ENCODE assay signal across 26 mouse cellular contexts in the genomic region with DNA sequence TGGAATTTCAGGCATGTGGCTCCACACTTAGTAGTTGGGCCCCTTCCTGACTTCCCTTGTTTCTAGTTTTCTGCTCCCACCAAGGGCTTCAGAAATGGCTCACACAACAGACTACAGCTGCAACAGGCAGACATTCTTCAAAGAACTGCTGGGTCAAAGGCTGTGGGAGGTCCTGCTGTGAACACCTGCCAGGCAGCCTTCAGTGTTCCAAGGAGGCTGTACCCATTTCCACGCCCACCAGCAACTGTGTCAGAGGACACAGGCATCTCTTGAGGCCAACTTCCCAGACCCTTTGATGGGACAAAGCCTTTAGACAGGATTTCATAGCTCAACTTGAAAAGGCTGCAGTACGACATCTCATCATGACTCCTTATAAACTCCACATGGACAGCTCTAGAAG. TPM values are rescaled to one million over a fixed set of nuclear protein-coding genes. Genes with fewer than 3 reads are reported as not detected.
DNase-seq lines count a peak whose midpoint lies in the region; TF ChIP-seq lines count a peak whose summit lies in the region.
"Had no signal": no experiment of that assay in that cellular context is flagged by ENCODE, and none has a peak within 500 bp of the region (broad histone marks: within the 10 kb centered on the region; RNA-seq: fewer than 3 reads in every experiment).

No protein-coding gene starts in this region.

- 50% methylated on average over 2 of the region's 2 CpGs for WGBS in heart, embryonic 10.5 days
- 23% methylated on average over 2 of the region's 2 CpGs for WGBS in thymus, adult 2 months

- peaks cover 3% of the 10 kb centered on the region; the same call in 1 of the 2 replicates for H3K9me3 ChIP-seq in heart, embryonic 10.5 days
- H3K9me3 ChIP-seq: stomach, embryonic 15.5 days had no signal

- TF ChIP-seq CTCF in thymus, adult 2 months (IDR thresholded peaks at IDR 0.05; ENCODE audit: borderline replicate concordance, control insufficient read depth, extremely low read depth, insufficient read depth, low read length, poor library complexity), result no peak

- H3K36me3 ChIP-seq in heart, embryonic 10.5 days, result no peaks in the 10 kb centered on the region
- no peaks in the 10 kb centered on the region for H3K36me3 ChIP-seq in thymus, adult 2 months (ENCODE audit: control insufficient read depth, insufficient read depth, low read length)
- H3K36me3 ChIP-seq: stomach, embryonic 15.5 days had no signal

- H3K4me1 ChIP-seq in heart, embryonic 10.5 days, result peaks cover 18% of the 10 kb centered on the region
- peaks cover 34% of the 10 kb centered on the region for H3K4me1 ChIP-seq in thymus, adult 2 months (replicated peaks; ENCODE audit: control insufficient read depth, insufficient read depth, low read length)

- H3K27me3 ChIP-seq in heart, embryonic 10.5 days (ENCODE audit: insufficient read depth, poor library complexity, severe bottlenecking), result no peaks in the 10 kb centered on the region
- no peaks in the 10 kb centered on the region for H3K27me3 ChIP-seq in thymus, adult 2 months (ENCODE audit: control insufficient read depth, insufficient read depth, low read length)
- H3K27me3 ChIP-seq: Patski; stomach, embryonic 15.5 days had no signal

- intact Hi-C loops in heart, postnatal 10 days (cut with DNase I), result no loop called here

- DNase-seq in heart, embryonic 10.5 days (ENCODE audit: low spot score), result no peak
- no peak for DNase-seq in heart, postnatal 10 days
- DNase-seq in ES-CJ7 (ENCODE audit: low read depth, low spot score) (peak; percentile 53), adipocyte (ENCODE audit: low spot score) (peak; percentile 53)
- peak; percentile 69 for DNase-seq in thymus, adult 2 months
- no peak for DNase-seq in cerebellum, postnatal 4 days (ENCODE audit: low spot score in 2 of 2)
- no peak for DNase-seq in right cerebral cortex, postnatal 36 days (ENCODE audit: low spot score in 2 of 2)
- no peak for DNase-seq in kidney, adult 11 months
- DNase-seq: B cell, adult 2 months; cerebellum, adult 11-12 months; cerebellum, postnatal 36 days; gastrocnemius, postnatal 36 days; kidney, adult 9 months; kidney, postnatal 4 days; liver; liver, postnatal 0 days; right cerebral cortex, adult 18-20 months; spleen, adult 18-20 months had no signal

- H3K27ac ChIP-seq in heart, embryonic 10.5 days, result peak overlapping the region; percentile 25; the same call in 1 of the 2 replicates
- H3K27ac ChIP-seq in thymus, adult 2 months (ENCODE audit: control insufficient read depth, insufficient read depth, low read length), result peak overlapping the region; percentile 86
- H3K27ac ChIP-seq: stomach, embryonic 15.5 days had no signal

- TF ChIP-seq POLR2A in thymus, adult 2 months (IDR thresholded peaks at IDR 0.05; ENCODE audit: control insufficient read depth, extremely low read depth, insufficient read depth, low read length, poor library complexity), result 0 out of 2 replicates have a peak, but pooled peaks have one; percentile 11

- no peak overlapping the region for H3K4me3 ChIP-seq in heart, embryonic 10.5 days
- no peak overlapping the region for H3K4me3 ChIP-seq in thymus, adult 2 months (ENCODE audit: control insufficient read depth, insufficient read depth, low read length)
- H3K4me3 ChIP-seq: stomach, embryonic 15.5 days had no signal

RNA-seq across cellular contexts. Expression of a gene that starts 14.7 kb away (rescaled TPM):
- 47.0 TPM in 2 replicates for polyA plus RNA-seq in heart, embryonic 10.5 days (2016; fragmentation: Nextera tagmentation; extraction: Ambion mirVana)
- 10 to 100 TPM; 22.6 to 28.7 TPM for total RNA-seq in heart, postnatal 10 days (2021)
- 254 and 310 TPM in 2 replicates for polyA plus RNA-seq in thymus, adult 2 months (2012; rRNA removed)

RNA-seq across cellular contexts. Expression of a gene that starts 28.2 kb away (rescaled TPM):
- 243 and 270 TPM in 2 replicates for polyA plus RNA-seq in heart, embryonic 10.5 days (2016; fragmentation: Nextera tagmentation; extraction: Ambion mirVana)
- total RNA-seq in heart, postnatal 10 days (2021), result 100 to 1,000 TPM; 118 TPM
- polyA plus RNA-seq in thymus, adult 2 months (2012; rRNA removed), result 418 and 426 TPM in 2 replicates

RNA-seq across cellular contexts. Expression of a gene that starts 44.7 kb away (rescaled TPM):
- not detected in 2 replicates for polyA plus RNA-seq in heart, embryonic 10.5 days (2016; fragmentation: Nextera tagmentation; extraction: Ambion mirVana)
- total RNA-seq in heart, postnatal 10 days (2021), result not detected
- 0.07 TPM in 1 of 2 replicates, not detected in the other for polyA plus RNA-seq in thymus, adult 2 months (2012; rRNA removed)
- total RNA-seq: gastrocnemius, postnatal 36 days; hematopoietic stem cell, adult 5-6 weeks; layer of hippocampus, postnatal 14 days; left cerebral cortex, postnatal 14 days; megakaryocyte progenitor cell, adult 5-6 weeks had no signal
- polyA plus RNA-seq: embryonic facial prominence, embryonic 14.5 days; inflammation-experienced regulatory T-cells, adult 6 months; liver, postnatal 0 days; Patski; stomach, embryonic 15.5 days had no signal

RNA-seq across cellular contexts. Expression of a gene that starts 49.2 kb away (rescaled TPM):
- 101 and 107 TPM in 2 replicates for polyA plus RNA-seq in heart, embryonic 10.5 days (2016; fragmentation: Nextera tagmentation; extraction: Ambion mirVana)
- total RNA-seq in heart, postnatal 10 days (2021), result 10 to 100 TPM; 80.1 to 81.2 TPM
- polyA plus RNA-seq in thymus, adult 2 months (2012; rRNA removed), result 307 and 318 TPM in 2 replicates

RNA-seq across cellular contexts. Expression of a gene that starts 50.1 kb away (rescaled TPM):
- polyA plus RNA-seq in heart, embryonic 10.5 days (2016; fragmentation: Nextera tagmentation; extraction: Ambion mirVana), result 29.5 and 36.7 TPM in 2 replicates
- total RNA-seq in heart, postnatal 10 days (2021), result 10 to 100 TPM; 45.5 to 48.1 TPM
- polyA plus RNA-seq in thymus, adult 2 months (2012; rRNA removed), result 48.7 and 51.5 TPM in 2 replicates

Comparison
In these comparisons a context has a peak if more than half of its experiments do, and no peak if none do; other contexts are left out.
1. DNase-seq: peak in ES-CJ7 (single experiment), adipocyte (single experiment) and thymus, adult 2 months (single experiment); none in heart, embryonic 10.5 days (single experiment), heart, postnatal 10 days (0 of 2), cerebellum, postnatal 4 days (0 of 2), right cerebral cortex, postnatal 36 days (0 of 2) and kidney, adult 11 months (single experiment).